10 mouse cellular contexts compared by ENCODE assay signal in genomic region chr7:28801451-28801850, GRCm38 (mm10). TPM values are rescaled to one million over a fixed set of nuclear protein-coding genes. Genes with fewer than 3 reads are reported as not detected.
DNase-seq lines count a peak whose midpoint lies in the region; ATAC-seq and TF ChIP-seq lines count a peak whose summit lies in the region.
"Had no signal": no experiment of that assay in that cellular context is flagged by ENCODE, and none has a peak within 500 bp of the region (broad histone marks: within the 10 kb centered on the region; RNA-seq: fewer than 3 reads in every experiment).

No protein-coding gene starts in this region.

- H3K4me1 ChIP-seq in heart, adult 2 months (ENCODE audit: control insufficient read depth, insufficient read depth, low read length) = peaks cover 12% of the 10 kb centered on the region
- H3K4me1 ChIP-seq in embryonic facial prominence, embryonic 11.5 days (ENCODE audit: control insufficient read depth, insufficient read depth, low read length) = peaks cover 4% of the 10 kb centered on the region
- peaks cover 17% of the 10 kb centered on the region for H3K4me1 ChIP-seq in midbrain, embryonic 13.5 days (replicated peaks)

- no peak for TF ChIP-seq POLR2A in heart, adult 2 months (IDR thresholded peaks at IDR 0.05; ENCODE audit: insufficient read depth, low read depth, low read length)

- H3K4me2 ChIP-seq in embryonic facial prominence, embryonic 11.5 days (ENCODE audit: low read depth, low read length) = no peak overlapping the region
- H3K4me2 ChIP-seq in midbrain, embryonic 13.5 days (replicated peaks) = no peak overlapping the region

- no peaks in the 10 kb centered on the region for H3K9me3 ChIP-seq in embryonic facial prominence, embryonic 11.5 days (replicated peaks; ENCODE audit: control insufficient read depth, low read length)
- H3K9me3 ChIP-seq in midbrain, embryonic 13.5 days = no peaks in the 10 kb centered on the region

- H3K79me2 ChIP-seq in heart, adult 2 months (replicated peaks; ENCODE audit: control insufficient read depth, insufficient read depth, low read length) = no peaks in the 10 kb centered on the region

- intact Hi-C loops in heart, adult 2 months (cut with DNase I) = no loop called here
- intact Hi-C loops in heart, postnatal 36 days (cut with DNase I) = no loop called here
- intact Hi-C loops in left cerebral cortex, adult 2 months (cut with DNase I) = no loop called here
- intact Hi-C loops in left cerebral cortex, postnatal 4 days (cut with DNase I) = loop anchor here (5.0 kb wide), 1 partner anchor 91 kb away; no protein-coding TSS in a partner anchor

- no peak overlapping the region for H3K4me3 ChIP-seq in heart, adult 2 months
- H3K4me3 ChIP-seq in left cerebral cortex, adult 2 months = no peak overlapping the region
- H3K4me3 ChIP-seq in embryonic facial prominence, embryonic 11.5 days (ENCODE audit: low read depth, low read length) = no peak overlapping the region
- no peak overlapping the region for H3K4me3 ChIP-seq in midbrain, embryonic 13.5 days (replicated peaks)
- H3K4me3 ChIP-seq: erythroblast, embryonic 14.5 days had no signal

- no peaks in the 10 kb centered on the region for H3K27me3 ChIP-seq in heart, adult 2 months (ENCODE audit: control insufficient read depth, insufficient read depth, low read length)
- H3K27me3 ChIP-seq in embryonic facial prominence, embryonic 11.5 days (ENCODE audit: control insufficient read depth, insufficient read depth, low read length) = no peaks in the 10 kb centered on the region
- H3K27me3 ChIP-seq in midbrain, embryonic 13.5 days = no peaks in the 10 kb centered on the region

- TF ChIP-seq EP300 in heart, adult 2 months (IDR thresholded peaks at IDR 0.05; ENCODE audit: insufficient read depth, low read depth, low read length) = no peak

- 41% methylated on average over 3 of the region's 3 CpGs for WGBS in heart, adult 2 months
- WGBS in embryonic facial prominence, embryonic 11.5 days = 80% methylated on average over 3 of the region's 3 CpGs
- 85% methylated on average over 3 of the region's 3 CpGs for WGBS in midbrain, embryonic 13.5 days

- TF ChIP-seq CTCF in heart, adult 2 months (IDR thresholded peaks at IDR 0.05) = no peak
- no peak for TF ChIP-seq CTCF in left cerebral cortex, adult 2 months (IDR thresholded peaks at IDR 0.05)

- H3K36me3 ChIP-seq in heart, adult 2 months (ENCODE audit: control insufficient read depth, insufficient read depth, low read length) = no peaks in the 10 kb centered on the region
- H3K36me3 ChIP-seq in embryonic facial prominence, embryonic 11.5 days (replicated peaks; ENCODE audit: control insufficient read depth, insufficient read depth, low read depth, low read length) = no peaks in the 10 kb centered on the region
- no peaks in the 10 kb centered on the region for H3K36me3 ChIP-seq in midbrain, embryonic 13.5 days

- H3K9ac ChIP-seq in heart, adult 2 months (ENCODE audit: low read depth, low read length) = no peak overlapping the region
- no peak overlapping the region for H3K9ac ChIP-seq in embryonic facial prominence, embryonic 11.5 days (replicated peaks; ENCODE audit: low read length)
- H3K9ac ChIP-seq in midbrain, embryonic 13.5 days (replicated peaks) = no peak overlapping the region

- no peak for DNase-seq in heart, adult 2 months
- no peak for DNase-seq in heart, postnatal 36 days
- DNase-seq in left cerebral cortex, adult 2 months (ENCODE audit: extremely low spot score in 1 of 2, low spot score in 2 of 2) = no peak
- DNase-seq in left cerebral cortex, postnatal 4 days = no peak
- DNase-seq in embryonic facial prominence, embryonic 11.5 days (ENCODE audit: low spot score) = no peak
- peak; percentile 50 for DNase-seq in retina, embryonic 14.5 days (ENCODE audit: low spot score)
- DNase-seq in frontal cortex, postnatal 10 days (ENCODE audit: low spot score in 2 of 2) = no peak
- DNase-seq: lung, postnatal 4 days had no signal

- peak overlapping the region; percentile 94 for H3K27ac ChIP-seq in heart, adult 2 months
- peak overlapping the region; percentile 65; the same call in 1 of the 2 replicates for H3K27ac ChIP-seq in left cerebral cortex, adult 2 months
- 0 out of 2 replicates have a peak overlapping the region, but pooled peaks have one; percentile 78 for H3K27ac ChIP-seq in embryonic facial prominence, embryonic 11.5 days (replicated peaks; ENCODE audit: low read depth, low read length)
- no peak overlapping the region for H3K27ac ChIP-seq in midbrain, embryonic 13.5 days

- ATAC-seq in embryonic facial prominence, embryonic 11.5 days (replicated peaks; ENCODE audit: insufficient number of reproducible peaks, low FRiP score, low TSS enrichment, low read depth) = no peak
- ATAC-seq in midbrain, embryonic 13.5 days = no peak

RNA-seq across cellular contexts. Expression of gene Hnrnpl, which starts 6.9 kb away (rescaled TPM):
- total RNA-seq in heart, adult 2 months (2021) = 100 to 1,000 TPM; 192 to 206 TPM
- polyA plus RNA-seq in heart, adult 2 months (2012; rRNA removed) = 208 and 348 TPM in 2 replicates
- total RNA-seq in heart, postnatal 36 days (2021) = 100 to 1,000 TPM; 240 to 277 TPM
- total RNA-seq in left cerebral cortex, adult 2 months (2021) = 100 to 1,000 TPM; 434 to 438 TPM
- total RNA-seq in left cerebral cortex, postnatal 4 days (2021) = 100 to 1,000 TPM; 572 to 576 TPM
- 328 and 350 TPM in 2 replicates for polyA plus RNA-seq in embryonic facial prominence, embryonic 11.5 days (2014; fragmentation: Nextera tagmentation; extraction: Ambion mirVana)
- polyA plus RNA-seq in midbrain, embryonic 13.5 days (2015; fragmentation: Nextera tagmentation; extraction: Ambion mirVana) = 238 and 239 TPM in 2 replicates

RNA-seq across cellular contexts. Expression of gene Rinl, which starts 12.7 kb away (rescaled TPM):
- 1 to 10 TPM; 1.3 to 2.0 TPM for total RNA-seq in heart, adult 2 months (2021)
- polyA plus RNA-seq in heart, adult 2 months (2012; rRNA removed) = 3.2 and 3.3 TPM in 2 replicates
- 1 to 10 TPM; 1.8 to 1.9 TPM for total RNA-seq in heart, postnatal 36 days (2021)
- total RNA-seq in left cerebral cortex, adult 2 months (2021) = 1 to 10 TPM; 2.7 to 3.1 TPM
- total RNA-seq in left cerebral cortex, postnatal 4 days (2021) = 1 to 10 TPM; 1.5 to 1.6 TPM
- 2.3 and 3.2 TPM in 2 replicates for polyA plus RNA-seq in embryonic facial prominence, embryonic 11.5 days (2014; fragmentation: Nextera tagmentation; extraction: Ambion mirVana)
- 1.9 and 2.3 TPM in 2 replicates for polyA plus RNA-seq in midbrain, embryonic 13.5 days (2015; fragmentation: Nextera tagmentation; extraction: Ambion mirVana)

RNA-seq across cellular contexts. Expression of gene Ech1, which starts 23.6 kb away (rescaled TPM):
- total RNA-seq in heart, adult 2 months (2021) = 1,000 to 10,000 TPM; 1,826 to 2,229 TPM
- 2,087 and 2,697 TPM in 2 replicates for polyA plus RNA-seq in heart, adult 2 months (2012; rRNA removed)
- total RNA-seq in heart, postnatal 36 days (2021) = 1,000 to 10,000 TPM; 1,832 to 1,909 TPM
- total RNA-seq in left cerebral cortex, adult 2 months (2021) = 10 to 100 TPM; 46.3 to 49.8 TPM
- 10 to 100 TPM; 45.3 to 45.9 TPM for total RNA-seq in left cerebral cortex, postnatal 4 days (2021)
- 103 and 106 TPM in 2 replicates for polyA plus RNA-seq in embryonic facial prominence, embryonic 11.5 days (2014; fragmentation: Nextera tagmentation; extraction: Ambion mirVana)
- polyA plus RNA-seq in midbrain, embryonic 13.5 days (2015; fragmentation: Nextera tagmentation; extraction: Ambion mirVana) = 69.4 and 71.6 TPM in 2 replicates

RNA-seq across cellular contexts. Expression of gene Lgals4, which starts 32.2 kb away (rescaled TPM):
- 10 to 100 TPM; 18.5 to 27.6 TPM for total RNA-seq in heart, adult 2 months (2021)
- 63.6 and 121 TPM in 2 replicates for polyA plus RNA-seq in heart, adult 2 months (2012; rRNA removed)
- 10 to 100 TPM; 29.4 to 48.3 TPM for total RNA-seq in heart, postnatal 36 days (2021)
- 1 to 10 TPM; 2.6 to 2.9 TPM for total RNA-seq in left cerebral cortex, adult 2 months (2021)
- total RNA-seq in left cerebral cortex, postnatal 4 days (2021) = 1 to 10 TPM; 3.6 to 4.6 TPM
- 1.5 and 1.9 TPM in 2 replicates for polyA plus RNA-seq in embryonic facial prominence, embryonic 11.5 days (2014; fragmentation: Nextera tagmentation; extraction: Ambion mirVana)
- polyA plus RNA-seq in midbrain, embryonic 13.5 days (2015; fragmentation: Nextera tagmentation; extraction: Ambion mirVana) = 4.5 and 5.8 TPM in 2 replicates

RNA-seq across cellular contexts. Expression of gene Nfkbib, which starts 34.1 kb away (rescaled TPM):
- total RNA-seq in heart, adult 2 months (2021) = 10 to 100 TPM; 25.1 to 31.6 TPM
- polyA plus RNA-seq in heart, adult 2 months (2012; rRNA removed) = 18.7 and 27.8 TPM in 2 replicates
- total RNA-seq in heart, postnatal 36 days (2021) = 10 to 100 TPM; 25.4 to 27.0 TPM
- 10 to 100 TPM; 34.8 to 36.8 TPM for total RNA-seq in left cerebral cortex, adult 2 months (2021)
- total RNA-seq in left cerebral cortex, postnatal 4 days (2021) = 10 to 100 TPM; 35.3 to 35.6 TPM
- 33.4 and 41.0 TPM in 2 replicates for polyA plus RNA-seq in embryonic facial prominence, embryonic 11.5 days (2014; fragmentation: Nextera tagmentation; extraction: Ambion mirVana)
- polyA plus RNA-seq in midbrain, embryonic 13.5 days (2015; fragmentation: Nextera tagmentation; extraction: Ambion mirVana) = 52.7 and 56.7 TPM in 2 replicates

Comparison
In these comparisons a context has a peak if more than half of its experiments do, and no peak if none do; other contexts are left out.
1. RNA of gene Ech1, which starts 23.6 kb away (total RNA-seq): 1,826 to 2,229 TPM in heart, adult 2 months and 1,832 to 1,909 TPM in heart, postnatal 36 days; 46.3 to 49.8 TPM in left cerebral cortex, adult 2 months and 45.3 to 45.9 TPM in left cerebral cortex, postnatal 4 days; every median in the first group is over 10 times any median in the second.